Mouse (Mus musculus) adrenal gland, adult 8-10 months (tissue): ENCODE measurements around the gene Plppr3. TPM values are rescaled to one million over a fixed set of nuclear protein-coding genes. Genes with fewer than 3 reads are reported as not detected.
"Not testable (repeated sequence)": the region's sequence is repeated elsewhere in the genome, so short reads cannot be mapped to it uniquely, and the experiment has no call there.

Source experiments
- DNase-seq: peaks from one replicate; pipeline ENCODE4 v3.0.0; 2022
- total RNA-seq, 4 experiments: library from RNA; stranded (reverse); gene quantifications; 2 replicates each; pipeline ENCODE4 v1.2.4; 2022

Plppr3 gene
- total RNA-seq, 4 experiments from 2014 or later: 1.7 to 4.3 (median 3.0) TPM

DNA sequence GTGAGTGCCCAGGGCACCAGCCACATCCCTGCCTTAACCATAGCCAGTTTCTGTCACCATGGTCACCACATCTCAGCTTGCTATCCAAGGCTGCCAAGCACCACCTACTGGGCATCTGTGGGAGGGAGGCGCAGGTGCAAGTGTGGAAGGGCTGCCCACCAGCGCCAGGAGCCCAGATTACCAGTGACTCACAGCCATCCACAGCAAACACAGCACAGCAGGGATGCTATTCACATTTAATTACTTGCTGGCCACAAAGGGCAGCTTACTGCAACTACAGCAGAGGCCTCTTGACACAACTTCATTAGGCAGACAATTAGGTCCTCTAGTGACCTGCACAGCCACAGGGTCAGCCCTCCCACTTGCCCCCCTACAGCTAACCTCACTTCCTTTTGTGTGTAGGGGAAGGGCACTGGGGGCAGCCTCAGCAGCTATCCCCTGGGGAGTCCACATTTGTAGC is 26.5 kb upstream of the Plppr3 start:
- DNase-seq: no peak

DNA sequence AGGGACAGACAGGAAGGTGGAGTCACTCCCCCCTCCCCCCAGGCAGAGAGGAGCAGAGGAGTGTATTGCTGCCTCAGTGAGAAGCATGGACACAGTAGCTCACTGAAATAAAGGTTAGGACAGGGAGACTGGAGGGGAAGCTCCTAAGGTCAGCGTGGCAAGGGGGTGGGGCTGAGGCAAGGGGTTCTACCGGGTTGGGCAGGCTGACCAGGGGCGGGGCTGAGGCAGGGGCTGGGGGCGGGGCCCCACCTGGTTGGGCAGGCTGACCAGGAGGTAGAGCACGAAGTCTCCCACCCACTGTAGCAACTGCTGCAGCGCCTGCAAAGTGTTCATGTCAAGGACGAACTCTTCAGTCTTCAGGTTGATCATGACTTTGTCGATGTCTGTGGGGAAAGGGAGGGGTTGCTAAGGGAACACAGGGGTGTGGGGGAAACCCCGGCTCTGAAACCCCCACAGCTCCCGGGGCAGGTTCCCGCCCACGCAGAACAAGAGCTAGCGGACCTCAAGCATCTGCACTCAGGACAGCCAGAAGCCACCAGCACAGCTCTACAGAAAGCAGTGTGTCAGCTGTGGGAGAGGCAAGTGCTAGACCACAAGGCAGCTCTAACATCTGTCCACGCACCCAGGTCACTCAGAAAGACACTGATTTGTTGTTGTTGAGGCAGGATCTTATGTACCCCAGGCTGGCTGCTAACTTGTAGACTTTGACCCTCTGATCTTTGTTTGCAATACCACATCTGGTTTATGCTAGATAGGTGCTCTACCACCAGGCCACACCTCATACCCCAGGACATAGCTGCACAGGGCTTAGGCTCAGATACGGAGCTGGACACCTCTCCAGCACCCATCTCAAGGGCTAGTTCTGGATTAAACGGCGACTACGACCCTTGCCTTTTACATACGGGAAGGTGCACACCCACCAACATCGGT is 23.1 kb upstream of the Plppr3 start:
- no peak for DNase-seq

DNA sequence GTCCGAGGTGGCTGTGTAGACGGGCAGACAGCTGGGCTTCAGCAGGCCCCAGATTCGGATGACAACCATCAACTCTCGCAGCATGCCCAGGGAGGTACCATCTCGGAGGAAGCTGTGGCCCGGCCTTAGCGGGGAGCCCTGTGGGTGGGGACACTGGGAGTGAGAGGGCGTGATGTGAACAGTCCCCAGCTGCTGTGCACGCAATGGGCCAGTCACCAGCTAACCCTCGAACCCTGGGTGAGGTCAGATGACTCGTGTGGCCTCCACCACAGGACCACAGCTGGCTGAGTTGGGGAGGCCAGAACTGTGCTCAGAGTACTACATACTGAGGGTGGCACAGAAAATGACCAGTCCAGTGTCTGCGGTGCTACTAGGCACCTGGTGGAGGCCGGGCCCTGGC is 22.4 kb upstream of the Plppr3 start:
- DNase-seq: no peak

DNA sequence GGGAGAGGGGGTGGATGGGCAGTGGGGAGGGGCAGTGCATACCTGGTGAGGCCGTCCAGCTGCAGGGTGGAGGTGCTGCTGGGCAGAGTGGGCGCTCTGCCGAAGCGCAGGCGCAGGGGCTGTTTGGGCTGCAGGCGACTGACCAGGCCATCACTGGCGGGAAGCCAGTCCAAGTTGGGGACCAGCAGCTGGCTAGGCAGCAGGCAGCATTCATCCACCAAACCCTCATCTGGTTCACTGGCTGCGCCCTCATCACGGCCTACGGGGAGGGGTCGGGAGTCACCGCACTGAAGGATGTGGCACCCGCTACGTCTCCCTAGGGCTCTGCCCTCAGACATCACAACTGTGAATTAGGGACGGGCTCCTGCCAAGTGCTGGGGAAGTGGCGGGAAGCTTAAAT is 21.9 kb upstream of the Plppr3 start:
- DNase-seq: no peak

- peak; percentile 60 for DNase-seq
Measured at GRCm38 (mm10) chr10:79892451-79893118, 18.2 kb upstream of the Plppr3 start.

- no peak for DNase-seq
Measured at GRCm38 (mm10) chr10:79890670-79891069, 16.2 kb upstream of the Plppr3 start, which contains the start of gene Cfd. Cfd (plus strand) TSS chr10:79890853.

- DNase-seq: no peak
Measured at GRCm38 (mm10) chr10:79889386-79889785, 15.0 kb upstream of the Plppr3 start.

DNA sequence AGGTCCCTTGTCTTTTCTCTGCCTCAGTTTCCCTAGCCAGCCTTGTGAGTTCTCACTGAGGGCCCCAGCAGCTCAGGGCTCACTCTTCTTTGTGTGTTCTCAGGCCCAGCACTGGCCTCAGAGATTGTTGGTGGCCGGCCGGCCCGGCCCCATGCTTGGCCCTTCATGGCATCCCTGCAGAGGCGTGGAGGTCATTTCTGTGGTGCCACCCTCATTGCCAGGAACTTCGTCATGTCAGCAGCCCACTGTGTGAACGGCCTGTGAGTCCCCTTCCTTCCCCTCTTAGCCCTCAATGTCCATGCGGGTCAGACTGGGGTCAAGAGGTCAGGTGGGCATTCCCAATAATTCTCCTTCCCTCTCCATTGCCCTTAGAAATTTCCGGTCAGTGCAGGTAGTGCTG is 12.2 kb upstream of the Plppr3 start:
- no peak for DNase-seq

GRCm38 (mm10) chr10:79886054-79886453 is 11.6 kb upstream of the Plppr3 start, which contains the start of gene Elane:
Elane (plus strand) TSS chr10:79886247.
- DNase-seq: no peak

DNA sequence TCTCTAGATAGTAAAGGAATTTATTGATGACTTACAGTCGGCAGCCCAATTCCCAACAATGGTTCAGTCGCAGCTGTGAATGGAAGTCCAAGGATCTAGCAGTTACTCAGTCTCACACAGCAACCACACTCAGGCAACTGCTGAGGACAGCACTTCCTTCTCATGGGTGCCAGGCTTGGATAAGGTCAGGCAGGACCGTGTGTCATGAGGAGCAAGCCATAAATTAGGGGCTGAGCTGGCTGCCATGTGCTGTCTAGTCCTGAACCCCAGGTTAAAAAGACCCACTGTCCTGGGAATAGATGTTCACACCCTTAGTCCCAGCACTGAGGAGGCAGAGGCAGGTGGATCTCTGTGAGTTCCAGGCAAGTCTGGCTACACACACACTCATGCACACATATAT is 10.5 kb upstream of the Plppr3 start:
- DNase-seq: not testable (repeated sequence)

- peak; percentile 73 for DNase-seq
Measured at GRCm38 (mm10) chr10:79884446-79884845, 10.0 kb upstream of the Plppr3 start.

GRCm38 (mm10) chr10:79883297-79884084 is 9.1 kb upstream of the Plppr3 start:
- DNase-seq: peak; percentile 64

GRCm38 (mm10) chr10:79881981-79882380 is 7.5 kb upstream of the Plppr3 start:
- DNase-seq: no peak

DNA sequence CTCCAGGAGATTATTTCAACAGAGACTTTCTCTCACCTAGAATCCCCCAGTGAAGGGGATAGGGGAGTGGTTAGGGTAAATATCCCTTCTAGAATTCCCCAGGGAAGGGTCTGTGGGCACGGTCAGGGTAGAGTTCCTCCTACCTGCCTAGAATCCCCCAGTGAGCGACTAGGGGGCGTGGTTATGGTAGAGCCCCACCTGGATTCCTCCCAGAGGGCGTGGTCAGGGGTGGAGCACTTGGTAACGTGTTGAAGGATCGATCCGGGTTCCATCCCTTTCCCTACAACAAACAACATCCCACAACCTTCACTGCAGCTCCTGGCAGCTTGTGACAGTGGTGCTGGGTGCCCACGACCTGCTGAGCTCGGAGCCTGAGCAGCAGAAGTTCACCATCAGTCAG is 6.3 kb upstream of the Plppr3 start:
- no peak for DNase-seq

- DNase-seq: no peak
Measured at GRCm38 (mm10) chr10:79879527-79879926, 5.1 kb upstream of the Plppr3 start.

DNA sequence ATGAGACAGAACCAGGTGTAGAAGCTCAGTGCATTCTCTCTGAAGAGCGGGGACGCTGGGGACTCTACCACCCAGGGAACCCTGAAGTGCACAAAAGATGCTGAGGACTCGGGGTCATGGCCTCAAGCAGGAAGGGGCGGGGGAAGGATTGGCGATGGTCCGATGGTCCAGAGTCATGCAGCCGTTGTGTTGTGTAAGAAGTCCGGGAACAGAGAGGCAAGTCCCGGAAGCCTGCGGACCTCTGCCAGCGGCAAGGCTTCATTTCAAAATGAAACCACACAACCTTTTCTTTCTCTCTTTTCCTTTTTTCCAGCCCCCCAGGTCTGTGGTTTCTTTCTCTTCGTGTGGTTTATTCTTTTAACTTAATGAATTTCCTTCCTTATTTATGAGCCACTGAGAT is 3.3 kb upstream of the Plppr3 start:
- DNase-seq: no peak

- no peak for DNase-seq
Measured at GRCm38 (mm10) chr10:79877174-79877573, 2.7 kb upstream of the Plppr3 start.

- DNase-seq: no peak
Measured at GRCm38 (mm10) chr10:79873715-79874289, 632 bp downstream of the Plppr3 start.

- DNase-seq: no peak
Measured at GRCm38 (mm10) chr10:79873313-79873712, 1.1 kb downstream of the Plppr3 start.

DNA sequence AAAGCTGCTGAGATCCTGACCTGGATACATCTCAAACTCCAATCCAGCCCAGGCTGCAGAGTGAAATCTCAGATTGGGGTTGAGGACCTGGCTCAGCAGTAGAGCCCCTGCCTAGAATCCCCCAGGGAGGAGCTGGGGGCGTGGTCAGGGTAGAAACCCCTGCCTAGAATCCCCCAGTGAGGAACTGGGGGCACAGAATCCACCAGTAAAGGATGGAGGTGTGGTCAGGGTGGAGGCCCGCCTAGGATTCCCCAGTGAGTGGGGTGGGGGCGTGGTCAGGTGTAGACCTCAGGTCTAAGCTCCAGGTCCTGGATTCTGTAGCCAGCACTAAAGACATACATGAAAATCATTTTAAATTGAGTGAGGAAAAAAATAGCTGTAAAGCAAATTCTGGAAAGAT is 1.6 kb downstream of the Plppr3 start:
- DNase-seq: no peak

DNA sequence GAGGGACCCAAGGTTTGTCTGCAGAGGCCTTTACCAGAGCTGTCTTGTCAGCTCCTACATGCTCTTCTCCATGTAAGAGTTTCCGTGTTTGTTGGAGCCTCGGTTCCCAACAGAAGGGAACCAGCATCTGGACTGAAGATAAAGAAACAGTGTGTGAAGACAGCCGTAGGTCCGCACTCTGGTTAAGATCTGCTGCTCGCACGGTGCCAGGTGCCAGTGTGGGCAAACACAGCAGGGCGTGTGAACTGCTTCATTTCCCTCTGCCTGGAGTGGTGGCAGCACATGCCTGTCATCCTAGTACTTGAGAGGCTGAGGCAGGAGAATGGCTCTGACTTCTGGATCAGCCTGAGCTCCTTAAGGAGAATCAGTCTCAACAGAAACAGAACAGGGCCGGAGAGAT is 2.6 kb downstream of the Plppr3 start:
- DNase-seq: no peak

DNA sequence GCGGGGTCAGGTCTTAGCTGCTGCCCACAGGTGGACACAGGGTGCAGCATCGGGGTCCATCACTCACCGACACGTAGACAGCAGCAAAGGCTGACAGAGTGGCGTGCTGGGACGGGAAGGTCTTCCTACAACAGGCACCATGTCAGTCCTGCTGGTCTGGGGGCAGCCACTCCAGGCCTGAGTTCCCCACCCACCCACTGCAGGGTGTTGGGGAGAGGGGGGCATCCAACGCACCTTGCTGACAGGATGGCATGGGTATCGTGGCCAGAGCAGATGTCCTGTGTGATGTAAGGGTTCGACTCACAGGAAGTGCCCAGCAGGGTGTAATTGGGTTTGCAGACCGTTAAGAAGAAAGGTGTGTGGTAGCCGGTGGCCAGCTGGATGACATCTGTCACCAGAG is 7.8 kb downstream of the Plppr3 start:
- DNase-seq: no peak
